Mouse (Mus musculus) thymus, adult 2 months (tissue): Measurements from ENCODE around the gene Rtl1.

Source experiments
- CTCF ChIP-seq: fragments of 200-500 bp; IDR thresholded peaks from 2 replicates; pipeline ENCODE4 v1.5.1; 2012; ENCODE audit warnings: mild to moderate bottlenecking, control low read depth, low read length, moderate library complexity, borderline replicate concordance; ENCODE audit not compliant: control insufficient read depth, poor library complexity, insufficient read depth; ENCODE audit errors: extremely low read depth
- POLR2A ChIP-seq: fragments of 200-500 bp; IDR thresholded peaks from 2 replicates; pipeline ENCODE4 v1.6.1; 2012; ENCODE audit warnings: mild to moderate bottlenecking, low read length, control low read depth, moderate library complexity; ENCODE audit not compliant: control insufficient read depth, poor library complexity, insufficient read depth; ENCODE audit errors: extremely low read depth

GRCm38 (mm10) chr12:109582185-109582584, 17.9 kb downstream of the Rtl1 start:
- no peak for TF ChIP-seq CTCF
- no peak for TF ChIP-seq POLR2A
